8 mouse cellular contexts compared by ENCODE assay signal in the genomic region with DNA sequence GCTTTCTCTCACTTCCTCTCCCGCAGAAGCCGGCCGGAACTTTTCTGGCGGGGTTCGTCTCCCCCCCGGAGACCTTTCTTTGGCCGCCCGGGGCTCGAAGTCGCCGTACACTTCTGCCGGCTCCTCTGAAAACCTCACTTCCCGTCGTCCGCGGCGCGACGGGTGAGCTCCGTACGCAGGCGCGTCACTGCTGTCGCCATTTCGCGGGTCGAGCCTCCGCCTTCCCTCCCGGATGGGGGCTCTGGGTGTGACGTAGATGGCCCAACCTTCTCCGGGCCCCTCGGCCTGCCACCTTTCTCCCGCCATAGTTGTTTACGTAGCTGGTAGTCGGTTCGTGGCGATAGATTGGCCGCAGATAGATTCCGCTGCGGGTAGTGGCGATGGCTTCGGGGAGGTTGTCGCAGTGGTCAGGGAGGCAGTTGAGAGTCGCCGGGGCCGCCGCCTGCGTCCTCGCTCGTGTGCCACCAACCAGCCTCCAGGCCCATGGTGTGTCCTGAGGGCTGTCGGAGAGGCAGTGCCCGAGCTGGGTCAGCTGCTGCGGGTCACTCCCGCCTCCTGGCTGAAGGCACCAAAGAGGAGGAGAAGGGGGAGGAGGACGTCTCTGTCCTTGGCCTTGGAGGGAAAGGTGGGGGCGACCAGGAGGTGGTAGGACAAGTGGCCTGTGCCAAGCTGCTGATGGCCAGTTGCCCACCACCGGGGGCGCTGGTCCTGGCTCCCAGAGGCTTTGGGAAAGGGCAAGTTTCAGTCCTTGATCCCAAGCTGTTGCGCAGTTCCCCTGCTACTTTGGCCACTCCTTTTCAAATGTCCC. TPM values are rescaled to one million over a fixed set of nuclear protein-coding genes. Genes with fewer than 3 reads are reported as not detected.
A peak's percentile ranks its signal among the peaks of the same experiment; 100 is the strongest.
DNase-seq lines count a peak whose midpoint lies in the region; ATAC-seq and TF ChIP-seq lines count a peak whose summit lies in the region.

A gene (minus strand): TSS at position 551 of the 808 bp plus-strand sequence.

- H3K36me3 ChIP-seq in hindbrain, embryonic 13.5 days = peaks cover 24% of the 10 kb centered on the region

- POLR2A ChIA-PET in Patski (lab: Charles Lee) = interaction anchor here (0.7 kb wide), 1 partner anchor 14 kb away, joined by 5 read pairs; no protein-coding TSS in a partner anchor

- under 1% methylated on average over 59 of the region's 59 CpGs for WGBS in hindbrain, embryonic 13.5 days

- H3K27ac ChIP-seq in hindbrain, embryonic 13.5 days = peak within 1 kb of the TSS; percentile 99

- peak; percentile 91 for DNase-seq in Patski (ENCODE audit: low read depth, low spot score)
- DNase-seq in cerebellum, postnatal 14 days = peak; percentile 99 to 100
- peak; percentile 95 to 97 for DNase-seq in frontal cortex, postnatal 14 days (ENCODE audit: low spot score in 2 of 2)
- DNase-seq in layer of hippocampus, postnatal 36 days = peak; percentile 97 to 98
- peak; percentile 98 for DNase-seq in lung, postnatal 36 days
- peak; percentile 99 for DNase-seq in retina, postnatal 1 day
- DNase-seq in urinary bladder, adult 18-20 months (ENCODE audit: low spot score in 2 of 2) = peak; percentile 87 to 95

- TF ChIP-seq CTCF in Patski (IDR thresholded peaks at IDR 0.05) = no peak

- H3K27me3 ChIP-seq in Patski = no peaks in the 10 kb centered on the region
- H3K27me3 ChIP-seq in hindbrain, embryonic 13.5 days = no peaks in the 10 kb centered on the region

- in situ Hi-C loops in Patski (cut with MboI; ENCODE audit: low pct_unique_long_range_greater_than_20kb) = no loop called here

- peak within 1 kb of the TSS; percentile 91 for H3K9ac ChIP-seq in hindbrain, embryonic 13.5 days

- ATAC-seq in Patski = peak; percentile 83
- ATAC-seq in hindbrain, embryonic 13.5 days (ENCODE audit: low FRiP score) = peak; percentile 96

- no peaks in the 10 kb centered on the region for H3K9me3 ChIP-seq in hindbrain, embryonic 13.5 days

- CTCF ChIA-PET in Patski (lab: Charles Lee) = interaction anchor here (1.4 to 2.5 kb wide), 2 partner anchors 9 to 13 kb away, joined by 3 to 9 read pairs; no protein-coding TSS in a partner anchor

- peak within 1 kb of the TSS; percentile 66 for H3K4me2 ChIP-seq in hindbrain, embryonic 13.5 days

- peak within 1 kb of the TSS; percentile 87 for H3K4me3 ChIP-seq in hindbrain, embryonic 13.5 days

- H3K4me1 ChIP-seq in hindbrain, embryonic 13.5 days (replicated peaks) = peaks cover 22% of the 10 kb centered on the region

RNA-seq across cellular contexts. Expression of the gene that starts here (rescaled TPM):
- polyA plus RNA-seq in Patski (2021) = 75.4 TPM
- polyA plus RNA-seq in hindbrain, embryonic 13.5 days (2015; fragmentation: Nextera tagmentation; extraction: Ambion mirVana) = 26.5 and 26.7 TPM in 2 replicates
- total RNA-seq in layer of hippocampus, postnatal 36 days (2021) = 10 to 100 TPM; 33.6 to 34.8 TPM

Comparison
In these comparisons a context has a peak if more than half of its experiments do, and no peak if none do; other contexts are left out.
1. Peak in every context shown above with its lines: DNase-seq, ATAC-seq, H3K4me3 ChIP-seq and H3K27ac ChIP-seq.